Mouse (Mus musculus) MEL (cell line): ENCODE results near the gene Epb42. TPM values are rescaled to one million over a fixed set of nuclear protein-coding genes. Genes with fewer than 3 reads are reported as not detected.
A peak's percentile ranks its signal among the peaks of the same experiment; 100 is the strongest.

Source experiments
- DNase-seq: peaks from one replicate; pipeline ENCODE4 v3.0.0; 2011; ENCODE audit warnings: low read depth, low spot score
- H3K27ac ChIP-seq: 2 replicates; pipeline ENCODE4 v1.5.1; 2012; ENCODE audit warnings: low read depth, mild to moderate bottlenecking, control low read depth, low read length, moderate library complexity; ENCODE audit not compliant: control insufficient read depth
- H3K27me3 ChIP-seq, 2 experiments: fragments of 150-350 bp in 1 of 2; sonication (generic) in 1 of 2; 2 replicates each; pipeline ENCODE4 v1.6.1; 2012; ENCODE audit warnings: low read length in 2 of 2, mild to moderate bottlenecking in 2 of 2, improper control_type of control experiment in 1 of 2, moderate library complexity in 1 of 2; ENCODE audit not compliant: insufficient read depth in 2 of 2, control insufficient read depth in 1 of 2
- H3K36me3 ChIP-seq, 2 experiments: 2 replicates each; pipeline ENCODE4 v1.6.1; 2012 to 2014; ENCODE audit warnings: low read length in 2 of 2, improper control_type of control experiment in 1 of 2, inconsistent platforms in 1 of 2, mild to moderate bottlenecking in 1 of 2; ENCODE audit not compliant: insufficient read depth in 2 of 2, control insufficient read depth in 1 of 2
- H3K4me1 ChIP-seq, 2 experiments: fragments of 150-350 bp in 1 of 2; sonication (generic) in 1 of 2; 2 replicates each; pipeline ENCODE4 v1.6.1; 2012; ENCODE audit warnings: low read length in 2 of 2, improper control_type of control experiment in 1 of 2, mild to moderate bottlenecking in 1 of 2; ENCODE audit not compliant: insufficient read depth in 2 of 2, control insufficient read depth in 1 of 2
- H3K4me3 ChIP-seq, 2 experiments: fragments of 150-350 bp in 1 of 2; sonication (generic) in 1 of 2; 2 replicates each; pipeline ENCODE4 v1.5.1; 2012; ENCODE audit warnings: low read depth in 2 of 2, low read length in 2 of 2, mild to moderate bottlenecking in 2 of 2, moderate library complexity in 2 of 2, control low read depth in 1 of 2, improper control_type of control experiment in 1 of 2; ENCODE audit not compliant: control insufficient read depth in 1 of 2, insufficient read depth in 1 of 2
- H3K79me2 ChIP-seq: 2 replicates; pipeline ENCODE4 v1.6.1; 2012; ENCODE audit warnings: mild to moderate bottlenecking, low read length, moderate library complexity; ENCODE audit not compliant: control insufficient read depth, poor library complexity, insufficient read depth
- H3K9ac ChIP-seq: 2 replicates; pipeline ENCODE4 v1.6.1; 2012; ENCODE audit warnings: low read depth, mild to moderate bottlenecking, control low read depth, low read length, moderate library complexity; ENCODE audit not compliant: control insufficient read depth, poor library complexity, severe bottlenecking
- H3K9me3 ChIP-seq: fragments of 150-350 bp; sonication (generic); replicated peaks from 2 replicates; pipeline ENCODE4 v1.6.1; 2012; ENCODE audit warnings: mild to moderate bottlenecking, low read length, improper control_type of control experiment, moderate library complexity; ENCODE audit not compliant: insufficient read depth
- CHD1 ChIP-seq: IDR thresholded peaks from 2 replicates; pipeline ENCODE4 v1.6.1; 2012; ENCODE audit warnings: low read depth, mild to moderate bottlenecking, inconsistent platforms, low read length, improper control_type of control experiment
- CHD2 ChIP-seq: IDR thresholded peaks from 2 replicates; pipeline ENCODE4 v1.6.1; 2011; ENCODE audit warnings: low read length, improper control_type of control experiment
- ELF1 ChIP-seq: IDR thresholded peaks from 2 replicates; pipeline ENCODE4 v1.6.1; 2014; ENCODE audit warnings: low read depth, mild to moderate bottlenecking, inconsistent platforms, low read length, improper control_type of control experiment, moderate library complexity
- EP300 ChIP-seq, 2 experiments: IDR thresholded peaks; 2 replicates each; pipeline ENCODE4 v1.6.1; 2011; ENCODE audit warnings: improper control_type of control experiment in 2 of 2, low read length in 2 of 2, low read depth in 1 of 2, mild to moderate bottlenecking in 1 of 2
- ETS1 ChIP-seq: IDR thresholded peaks from 2 replicates; pipeline ENCODE4 v1.6.1; 2012; ENCODE audit warnings: low read depth, mild to moderate bottlenecking, inconsistent platforms, low read length, improper control_type of control experiment, moderate library complexity
- HCFC1 ChIP-seq: IDR thresholded peaks from 2 replicates; pipeline ENCODE4 v1.6.1; 2012; ENCODE audit warnings: low read depth, mild to moderate bottlenecking, inconsistent platforms, low read length, improper control_type of control experiment, moderate library complexity
- JUND ChIP-seq: IDR thresholded peaks from 2 replicates; pipeline ENCODE4 v1.6.1; 2011; ENCODE audit warnings: low read depth, mild to moderate bottlenecking, improper control_type of control experiment, low read length
- MAFK ChIP-seq: IDR thresholded peaks from 2 replicates; pipeline ENCODE4 v1.6.1; 2011; ENCODE audit warnings: low read depth, mild to moderate bottlenecking, low read length, improper control_type of control experiment, borderline replicate concordance
- MAX ChIP-seq: IDR thresholded peaks from 2 replicates; pipeline ENCODE4 v1.6.1; 2011; ENCODE audit warnings: low read length, improper control_type of control experiment
- MYC ChIP-seq: IDR thresholded peaks from 2 replicates; pipeline ENCODE4 v1.6.1; 2011; ENCODE audit warnings: low read depth, mild to moderate bottlenecking, low read length, improper control_type of control experiment, moderate library complexity
- NELFE ChIP-seq: IDR thresholded peaks from 2 replicates; pipeline ENCODE4 v1.6.1; 2011; ENCODE audit warnings: low read depth, low read length, improper control_type of control experiment
- SIN3A ChIP-seq: IDR thresholded peaks from 2 replicates; pipeline ENCODE4 v1.6.1; 2012; ENCODE audit warnings: low read length, improper control_type of control experiment, inconsistent platforms
- SMC3 ChIP-seq: IDR thresholded peaks from 2 replicates; pipeline ENCODE4 v1.6.1; 2011; ENCODE audit warnings: low read depth, low read length, improper control_type of control experiment
- TBP ChIP-seq: IDR thresholded peaks from 2 replicates; pipeline ENCODE4 v1.8.0; 2011; ENCODE audit warnings: low read depth, low read length, improper control_type of control experiment
- UBTF ChIP-seq: IDR thresholded peaks from 2 replicates; pipeline ENCODE4 v1.6.1; 2012; ENCODE audit warnings: low read depth, mild to moderate bottlenecking, inconsistent platforms, low read length, improper control_type of control experiment, moderate library complexity, borderline replicate concordance; ENCODE audit not compliant: insufficient read depth
- USF1 ChIP-seq: IDR thresholded peaks from 2 replicates; pipeline ENCODE4 v1.6.1; 2014; ENCODE audit warnings: low read depth, mild to moderate bottlenecking, inconsistent platforms, low read length, improper control_type of control experiment, moderate library complexity
- USF2 ChIP-seq, 2 experiments: IDR thresholded peaks; 2 replicates each; pipeline ENCODE4 v1.6.1; 2011 to 2012; ENCODE audit warnings: improper control_type of control experiment in 2 of 2, low read length in 2 of 2, borderline replicate concordance in 1 of 2, inconsistent platforms in 1 of 2, low read depth in 1 of 2, mild to moderate bottlenecking in 1 of 2; ENCODE audit not compliant: insufficient read depth in 1 of 2
- ZMIZ1 ChIP-seq: IDR thresholded peaks from 2 replicates; pipeline ENCODE4 v1.6.1; 2012; ENCODE audit warnings: low read depth, mild to moderate bottlenecking, inconsistent platforms, low read length, improper control_type of control experiment, moderate library complexity
- ZNF384 ChIP-seq: IDR thresholded peaks from 2 replicates; pipeline ENCODE4 v1.6.1; 2012; ENCODE audit warnings: low read depth, mild to moderate bottlenecking, inconsistent platforms, low read length, improper control_type of control experiment
- polyA plus RNA-seq, 2 experiments: library from polyadenylated mRNA; stranded (reverse) in 1 of 2; unstranded in 1 of 2; fragments of >175 nt in 1 of 2; fragments of >200 nt in 1 of 2; gene quantifications; 2 replicates each; pipeline versions ENCODE4 v1.2.1 to v1.2.4; 2012; ENCODE audit warnings: low replicate concordance in 2 of 2, low read depth in 1 of 2; ENCODE audit not compliant: insufficient read length in 2 of 2, insufficient read depth in 1 of 2, missing spikeins in 1 of 2
- total RNA-seq: library from RNA; depleted of rRNA; stranded (reverse); fragments of 300-350 nt; gene quantifications from 2 replicates; pipeline ENCODE4 v1.2.3, GENCODE M21; 2012

The Epb42 gene
- total and polyA plus RNA-seq, 3 experiments = 2.3 to 2.9 TPM; not detected in 1

- H3K27ac ChIP-seq = no peak overlapping the region
- H3K36me3 ChIP-seq = no peaks in the 10 kb centered on the region
- H3K9ac ChIP-seq = no peak overlapping the region
- H3K4me3 ChIP-seq = no peak overlapping the region
- H3K4me1 ChIP-seq = peaks cover 0 to 4% of the 10 kb centered on the region in 2 experiments; a peak in 1 of 4 replicates
- TF ChIP-seq SMC3 (no peak), MYC (no peak), JUND (no peak), EP300 (IDR thresholded peaks at IDR 0.05; ENCODE audit: low read depth in 1 of 2, low read length in 2 of 2) (peak in 1 of 2 experiments; percentile 30; a peak in 2 of 4 replicates)
- no peaks in the 10 kb centered on the region for H3K9me3 ChIP-seq
- peaks cover 0 to 2% of the 10 kb centered on the region in 2 experiments; a peak in 1 of 4 replicates for H3K27me3 ChIP-seq
- peak; percentile 57 for DNase-seq
- H3K79me2 ChIP-seq = no peaks in the 10 kb centered on the region
Measured at GRCm38 (mm10) chr2:121082626-121083025, 45.8 kb upstream of the Epb42 start.

GRCm38 (mm10) chr2:121074747-121075146 is 37.9 kb upstream of the Epb42 start:
- no peak overlapping the region for H3K4me3 ChIP-seq
- no peaks in the 10 kb centered on the region for H3K36me3 ChIP-seq
- H3K27me3 ChIP-seq = peaks cover 0 to 3% of the 10 kb centered on the region in 2 experiments; a peak in 2 of 4 replicates
- H3K9ac ChIP-seq = no peak overlapping the region
- 0 out of 4 replicates have a peak, but pooled peaks cover 0 to 2% of the 10 kb centered on the region in 2 experiments for H3K4me1 ChIP-seq
- no peaks in the 10 kb centered on the region for H3K79me2 ChIP-seq
- no peak for DNase-seq
- H3K9me3 ChIP-seq = no peaks in the 10 kb centered on the region
- no peak overlapping the region for H3K27ac ChIP-seq
- TF ChIP-seq ZMIZ1 (no peak), SIN3A (no peak), MYC (no peak), ELF1 (no peak), NELFE (no peak), CHD2 (no peak), USF1 (no peak), ZNF384 (no peak), JUND (no peak), MAX (no peak), UBTF (no peak), HCFC1 (no peak), ETS1 (no peak), CHD1 (no peak), MAFK (no peak), USF2 (IDR thresholded peaks at IDR 0.05; ENCODE audit: borderline replicate concordance in 1 of 2, insufficient read depth in 1 of 2, low read depth in 1 of 2, low read length in 2 of 2) (no peak), TBP (no peak)
